Mouse (Mus musculus) kidney, postnatal 14 days (tissue): ENCODE data around the gene Ugt1a10.

Experiments
- DNase-seq: peaks from one replicate; pipeline ENCODE4 v3.0.0; 2022; ENCODE audit warnings: mixed read lengths

The Ugt1a10 gene

GRCm38 (mm10) chr1:88256886-88257663 lies 201.9 kb downstream of the Ugt1a10 start:
- no peak for DNase-seq

DNA sequence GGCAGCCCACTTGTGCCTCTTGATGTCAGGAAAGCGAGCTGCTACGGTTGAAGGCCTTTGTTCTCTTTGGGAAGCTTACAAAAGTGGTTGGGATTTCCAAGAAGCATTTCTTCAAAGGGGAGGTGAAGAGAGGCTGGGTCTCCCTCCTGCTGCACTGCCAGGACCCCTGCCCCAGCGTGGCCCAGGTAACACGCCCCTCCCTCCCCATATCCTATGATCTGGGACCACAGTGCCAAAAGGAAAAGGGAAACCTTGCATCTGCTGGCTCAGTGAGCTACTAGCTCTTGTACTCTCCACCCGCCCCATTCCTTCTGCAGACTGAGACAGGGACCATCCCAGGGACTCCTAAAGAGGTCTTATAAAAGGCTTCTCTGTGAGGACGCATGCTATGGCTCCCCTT lies 202.5 kb downstream of the Ugt1a10 start:
- DNase-seq: no peak

DNA sequence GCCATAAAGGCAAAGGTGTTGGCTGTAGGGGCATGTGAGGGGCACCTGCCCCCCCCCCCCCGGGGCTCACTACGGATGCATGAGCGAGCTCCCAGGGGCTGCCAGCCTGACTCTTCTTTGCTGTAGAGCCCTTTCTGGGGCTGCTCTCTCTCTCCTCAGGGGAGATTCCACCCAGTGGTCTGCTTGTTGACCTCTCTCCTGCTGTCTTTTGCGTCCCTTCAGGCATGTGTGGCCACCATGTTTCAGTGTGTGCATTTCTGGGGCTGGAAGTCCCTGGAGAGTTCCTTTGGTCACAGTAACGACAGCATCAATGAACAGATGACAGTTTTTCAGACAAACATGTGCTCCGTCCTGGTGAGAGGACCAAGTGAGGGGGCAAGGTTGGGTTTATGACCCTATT lies 203.2 kb downstream of the Ugt1a10 start:
- DNase-seq: no peak

DNA sequence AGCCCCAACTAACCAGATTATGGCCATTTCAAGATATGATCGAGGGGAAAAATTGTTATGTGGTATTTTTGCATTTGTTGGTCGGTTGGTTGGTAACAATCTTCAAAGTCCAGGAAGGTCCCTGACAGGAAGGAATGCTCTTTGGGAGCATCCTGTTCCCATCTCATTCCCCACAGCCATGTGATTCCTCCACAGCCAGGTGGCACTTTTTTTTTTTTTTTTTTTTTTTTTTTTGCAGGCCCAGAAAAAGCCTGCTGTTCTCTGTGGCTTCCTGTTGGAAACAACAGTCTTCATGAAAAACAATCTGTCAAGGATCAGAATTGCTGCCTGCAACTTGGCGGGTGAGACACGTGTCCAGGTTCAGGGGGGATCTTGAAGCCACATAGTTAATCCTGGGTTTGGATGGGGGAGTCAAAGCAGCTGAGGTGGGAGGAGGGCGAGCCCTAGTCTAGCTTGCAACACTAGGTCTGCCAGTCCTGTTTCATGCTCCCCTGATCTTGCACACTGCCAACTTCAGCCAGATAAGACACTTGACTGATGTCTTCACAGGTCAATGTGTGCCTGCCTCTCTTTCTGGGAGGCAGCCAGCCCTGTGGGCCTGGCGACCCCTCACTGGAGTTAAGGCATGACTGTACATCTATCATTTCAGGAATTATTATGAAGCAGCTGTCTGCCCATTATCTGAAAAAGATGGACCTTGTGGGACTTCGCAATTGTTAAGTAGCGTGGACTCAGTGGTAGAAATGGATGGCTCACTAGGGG lies 203.9 kb downstream of the Ugt1a10 start:
- DNase-seq: peak; percentile 64

DNA sequence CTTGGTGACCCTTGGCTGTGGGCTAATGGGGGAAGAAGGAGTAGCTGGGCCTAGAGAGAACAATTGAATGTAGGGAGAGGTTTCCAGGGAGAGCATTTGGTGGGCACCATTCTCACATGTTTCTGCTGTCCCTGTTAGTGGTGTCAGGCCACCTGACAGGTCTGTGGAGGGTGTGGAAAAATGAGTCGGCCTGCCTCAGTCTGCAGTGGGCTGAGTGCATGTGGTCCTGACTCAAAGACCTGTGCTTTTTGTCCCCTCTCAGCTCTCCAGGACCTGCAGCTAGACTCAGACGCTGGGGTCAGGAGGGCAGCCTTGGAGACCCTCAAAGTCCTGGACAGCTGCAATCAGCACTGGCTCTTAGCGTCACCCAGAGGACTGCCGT lies 204.4 kb downstream of the Ugt1a10 start:
- no peak for DNase-seq

- DNase-seq: peak; percentile 82
These were observed 204.9 kb downstream of the Ugt1a10 start for GRCm38 (mm10) chr1:88260114-88260513.

DNA sequence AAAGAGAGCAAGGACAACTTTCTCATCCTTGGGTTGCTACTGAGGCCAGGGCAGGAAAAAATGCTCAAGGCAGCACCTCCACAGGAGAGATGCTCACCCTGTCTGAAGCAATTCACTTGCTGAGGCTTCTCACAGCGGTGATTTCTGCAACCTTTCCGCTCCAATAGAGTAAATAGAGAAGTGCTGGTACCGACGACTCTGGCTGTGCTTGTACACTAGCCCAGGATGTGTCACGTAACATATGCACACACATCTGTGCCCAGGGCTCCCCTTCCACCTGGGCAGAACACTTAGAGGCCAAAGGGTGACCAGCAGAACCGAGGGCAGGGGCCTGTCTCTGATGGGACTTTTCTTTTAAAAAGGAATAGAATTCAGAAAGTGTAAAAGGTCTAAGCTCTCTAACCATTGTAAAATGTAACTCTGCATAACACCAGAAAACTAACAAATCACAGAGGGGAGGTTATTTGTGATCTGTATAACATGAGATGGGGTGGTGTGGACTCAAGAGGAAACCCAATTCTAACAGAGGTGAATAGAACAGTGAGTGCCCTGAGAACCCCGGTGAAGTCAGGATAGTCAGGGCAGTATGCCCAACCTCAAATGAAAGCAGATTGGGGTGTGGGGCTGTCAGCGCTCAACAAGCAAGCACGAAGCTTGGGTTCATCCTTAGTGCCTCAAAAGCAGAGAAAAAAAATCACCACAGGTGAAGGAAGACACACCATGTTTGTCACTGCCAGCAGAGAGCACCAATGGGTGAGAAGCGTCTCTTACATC lies 205.6 kb downstream of the Ugt1a10 start:
- DNase-seq: no peak

GRCm38 (mm10) chr1:88261706-88262105 lies 206.5 kb downstream of the Ugt1a10 start:
- no peak for DNase-seq

DNA sequence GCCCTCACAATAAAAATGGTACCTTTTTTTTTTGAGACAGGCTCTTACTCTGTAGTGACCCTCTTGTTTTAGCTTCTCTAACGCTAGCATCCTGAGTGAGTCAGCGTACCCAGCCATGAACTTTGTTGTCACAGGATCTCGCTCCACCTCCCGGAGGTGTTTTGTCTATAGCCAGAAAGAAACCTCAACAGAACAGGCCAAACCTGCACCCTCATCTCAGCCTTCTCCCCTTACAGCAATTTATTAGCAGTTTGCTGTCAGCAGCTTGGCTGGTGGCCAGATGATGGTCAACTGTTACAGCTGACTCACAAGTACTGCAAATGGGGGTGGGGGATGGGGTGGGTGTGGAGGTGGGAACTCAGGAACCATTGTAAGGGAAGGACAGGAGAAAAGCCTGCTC lies 207.1 kb downstream of the Ugt1a10 start:
- DNase-seq: peak; percentile 82

DNA sequence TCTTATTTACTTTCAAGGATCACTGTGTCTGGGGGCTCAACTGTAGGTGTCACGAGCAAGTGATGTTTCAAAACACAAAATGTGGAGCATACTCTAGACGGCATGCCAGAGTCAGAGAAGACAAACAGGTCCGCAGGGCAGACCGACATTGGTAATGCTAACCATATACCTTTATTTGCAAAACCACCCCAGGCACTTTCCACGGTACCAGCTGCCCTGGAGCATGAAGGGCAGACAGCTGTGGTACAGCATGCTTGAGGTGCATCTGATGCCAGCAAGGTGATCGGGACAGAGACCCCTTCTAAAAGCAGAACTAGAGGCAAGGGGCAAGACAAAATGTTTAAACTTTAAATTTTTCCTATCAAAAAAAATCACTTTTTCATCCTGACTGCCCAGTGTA lies 207.8 kb downstream of the Ugt1a10 start:
- DNase-seq: no peak

- no peak for DNase-seq
These were observed 208.6 kb downstream of the Ugt1a10 start for GRCm38 (mm10) chr1:88263778-88264177.

DNA sequence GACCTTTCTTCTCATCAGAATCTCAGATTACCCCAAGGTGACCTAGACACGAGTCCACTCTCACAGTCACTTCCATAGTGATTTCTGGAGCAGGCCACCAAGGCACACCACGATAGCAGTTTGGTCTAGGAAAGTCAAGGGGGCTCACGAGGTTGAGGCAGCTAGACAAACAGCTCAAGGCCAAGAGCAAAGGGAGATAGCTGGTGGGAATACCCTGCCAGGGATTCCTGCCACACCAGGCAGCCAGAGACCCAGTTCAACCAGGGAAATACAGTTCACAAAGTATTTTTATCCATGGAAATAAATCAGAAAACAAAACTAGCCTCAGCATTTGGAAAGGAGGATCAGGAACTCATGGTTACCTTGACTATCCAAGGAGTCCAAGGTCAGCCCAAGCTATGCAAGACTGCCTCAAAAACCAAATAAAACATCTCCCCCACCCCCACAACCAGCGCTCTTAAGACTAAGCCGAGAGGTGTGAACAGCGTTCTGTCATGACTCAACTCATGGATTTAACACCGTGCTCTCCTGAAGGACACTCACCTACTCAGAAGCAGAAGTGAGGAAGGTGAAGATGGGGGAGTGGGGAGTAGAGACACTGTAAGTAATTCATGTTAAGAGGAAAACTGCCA lies 209.2 kb downstream of the Ugt1a10 start:
- no peak for DNase-seq

DNA sequence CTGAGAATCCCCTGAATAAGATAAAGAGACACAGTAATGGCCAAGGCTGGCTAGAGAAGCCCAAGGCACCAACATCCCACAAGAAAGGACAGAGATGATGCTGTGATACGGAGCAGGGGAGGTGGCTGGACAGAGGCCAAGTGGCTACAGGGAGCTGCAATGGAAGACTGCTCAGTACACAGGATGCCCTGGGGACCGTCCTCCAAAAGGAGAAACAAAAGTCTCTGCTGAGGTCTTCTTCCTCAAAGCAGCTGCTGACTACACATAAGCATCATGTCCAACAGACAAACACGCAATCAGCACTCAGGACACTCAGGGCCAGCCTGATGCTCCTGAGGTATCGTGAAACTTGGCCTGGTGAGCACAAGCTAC lies 209.7 kb downstream of the Ugt1a10 start:
- no peak for DNase-seq

DNA sequence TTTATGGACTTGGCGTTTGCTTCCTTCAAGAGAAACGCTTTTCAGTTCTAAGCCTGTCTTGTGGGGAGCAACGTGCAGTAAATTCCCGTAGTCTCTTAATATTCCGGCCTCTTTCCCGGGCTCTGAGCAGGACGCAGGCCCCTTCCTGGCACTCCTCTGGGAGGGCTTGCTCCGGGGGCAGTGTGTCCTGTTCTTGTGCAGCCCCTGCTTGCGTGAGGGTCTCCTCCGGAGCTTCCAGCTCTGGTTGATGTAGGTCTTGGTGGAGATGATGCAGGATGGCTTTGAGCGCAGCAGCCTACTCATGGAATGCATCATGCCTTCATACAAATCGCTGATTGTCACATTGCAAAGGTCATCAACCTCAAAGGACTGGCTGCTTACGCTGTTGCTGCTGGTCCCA lies 210.9 kb downstream of the Ugt1a10 start:
- DNase-seq: no peak

- no peak for DNase-seq
These were observed 212.3 kb downstream of the Ugt1a10 start for GRCm38 (mm10) chr1:88267489-88267888.

GRCm38 (mm10) chr1:88268070-88268469 lies 212.9 kb downstream of the Ugt1a10 start:
- no peak for DNase-seq
